Mouse (Mus musculus) naive thymus-derived CD4-positive, alpha-beta T cell, adult 2 months (primary cell): ENCODE results near the gene Mrpl53.

Source experiments
- DNase-seq: peaks from one replicate; pipeline ENCODE4 v3.0.0-alpha.2; 2011; ENCODE audit warnings: low read depth

Gene Mrpl53

DNA sequence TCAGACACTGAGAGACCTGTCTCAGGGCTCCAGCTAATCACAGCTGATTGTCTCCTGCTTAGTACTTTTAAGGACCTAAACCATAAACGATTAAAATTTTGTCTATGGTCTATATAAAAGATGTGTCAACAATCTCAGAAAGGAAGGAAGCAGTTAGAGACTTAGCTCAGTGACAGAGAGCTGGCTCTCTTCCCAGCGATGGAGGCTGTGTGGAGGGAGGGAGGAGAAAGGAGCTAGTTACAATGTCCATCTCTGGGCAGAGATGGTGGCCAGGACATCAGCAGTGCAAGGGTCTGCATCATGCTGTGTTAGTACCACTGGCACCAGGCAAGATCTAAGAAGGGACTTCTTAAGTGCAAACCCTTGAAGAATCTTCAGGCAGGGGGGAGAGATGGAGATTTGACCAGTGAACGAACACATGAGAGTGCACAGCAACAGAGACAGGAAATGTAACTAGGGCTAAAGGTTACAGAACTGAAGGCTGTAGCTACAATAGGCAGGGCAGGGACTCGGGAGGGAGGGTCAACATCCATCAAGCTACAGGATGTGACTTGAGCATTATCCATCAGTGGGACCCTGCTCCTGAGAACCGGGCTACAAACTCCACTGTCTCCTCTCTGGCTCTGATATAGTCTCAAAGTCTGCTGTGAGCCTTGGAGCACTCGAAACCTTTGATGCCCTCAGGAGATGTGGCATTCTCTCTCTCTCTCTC is 16.3 kb upstream of the Mrpl53 start:
- DNase-seq, result no peak

DNA sequence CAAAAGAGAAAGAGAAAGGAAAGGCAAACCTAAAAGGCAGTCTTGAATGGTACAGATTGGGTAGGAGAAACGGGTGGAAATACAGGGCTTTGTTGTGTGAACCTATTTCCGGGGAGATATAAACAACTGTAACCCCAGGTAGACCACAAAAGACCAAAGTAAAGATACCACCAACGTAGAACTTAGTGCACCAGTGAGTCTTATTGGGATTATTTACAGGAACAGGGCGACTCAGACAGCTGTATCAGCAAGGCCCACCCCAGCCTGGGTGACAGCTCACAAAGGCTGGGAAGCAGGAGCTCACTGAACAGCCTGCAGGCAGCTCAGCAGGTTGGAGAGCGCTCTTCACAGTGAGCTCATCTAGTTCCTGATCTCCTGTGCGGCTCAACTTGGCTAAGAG is 12.9 kb upstream of the Mrpl53 start:
- peak; percentile 89 for DNase-seq

DNA sequence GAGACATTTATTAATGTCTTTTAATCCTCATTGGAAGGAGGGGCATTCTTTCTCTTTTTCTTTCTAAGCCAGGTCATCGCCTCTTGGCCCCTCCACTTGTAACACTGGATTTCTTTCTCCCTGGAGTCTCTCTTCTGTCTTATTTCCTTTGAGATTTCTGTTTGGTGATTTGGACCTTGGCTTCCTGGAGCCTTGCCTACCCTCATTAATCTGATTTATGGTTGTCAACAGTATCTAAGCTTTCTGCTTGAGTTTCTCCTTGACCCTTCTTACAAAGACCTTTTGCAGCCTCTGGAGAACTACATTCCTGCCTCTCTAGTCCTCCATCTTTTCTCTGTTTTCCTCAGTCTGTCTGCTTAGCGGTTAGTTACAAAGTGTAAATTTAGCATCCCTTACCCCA is 10.4 kb upstream of the Mrpl53 start:
- no peak for DNase-seq

DNA sequence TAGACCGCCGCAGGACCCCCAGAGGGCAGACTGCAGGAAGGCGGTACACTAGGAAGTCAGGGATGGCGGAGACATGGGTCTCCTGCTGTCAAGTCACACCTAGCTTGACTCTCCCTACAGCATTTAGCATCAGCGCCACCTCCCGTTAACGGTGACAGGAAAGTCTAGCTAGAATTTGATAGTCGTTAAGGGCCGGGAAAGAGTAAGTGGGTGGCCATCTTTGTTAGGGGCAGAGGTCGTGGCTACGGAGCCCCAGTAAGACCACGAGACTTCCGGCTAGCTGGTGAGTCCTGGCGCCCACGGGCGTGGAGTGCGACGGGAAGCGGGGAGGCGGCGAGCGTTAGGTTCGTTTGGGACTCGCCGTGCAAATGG is 7.5 kb upstream of the Mrpl53 start, which contains the start of the genes Ccdc142 and Gm42688:
TSS of gene Ccdc142 (plus strand) at position 286 of the 372 bp plus-strand sequence.
TSS of gene Gm42688 (plus strand) at position 302 of the 372 bp plus-strand sequence.
- DNase-seq, result peak; percentile 94

DNA sequence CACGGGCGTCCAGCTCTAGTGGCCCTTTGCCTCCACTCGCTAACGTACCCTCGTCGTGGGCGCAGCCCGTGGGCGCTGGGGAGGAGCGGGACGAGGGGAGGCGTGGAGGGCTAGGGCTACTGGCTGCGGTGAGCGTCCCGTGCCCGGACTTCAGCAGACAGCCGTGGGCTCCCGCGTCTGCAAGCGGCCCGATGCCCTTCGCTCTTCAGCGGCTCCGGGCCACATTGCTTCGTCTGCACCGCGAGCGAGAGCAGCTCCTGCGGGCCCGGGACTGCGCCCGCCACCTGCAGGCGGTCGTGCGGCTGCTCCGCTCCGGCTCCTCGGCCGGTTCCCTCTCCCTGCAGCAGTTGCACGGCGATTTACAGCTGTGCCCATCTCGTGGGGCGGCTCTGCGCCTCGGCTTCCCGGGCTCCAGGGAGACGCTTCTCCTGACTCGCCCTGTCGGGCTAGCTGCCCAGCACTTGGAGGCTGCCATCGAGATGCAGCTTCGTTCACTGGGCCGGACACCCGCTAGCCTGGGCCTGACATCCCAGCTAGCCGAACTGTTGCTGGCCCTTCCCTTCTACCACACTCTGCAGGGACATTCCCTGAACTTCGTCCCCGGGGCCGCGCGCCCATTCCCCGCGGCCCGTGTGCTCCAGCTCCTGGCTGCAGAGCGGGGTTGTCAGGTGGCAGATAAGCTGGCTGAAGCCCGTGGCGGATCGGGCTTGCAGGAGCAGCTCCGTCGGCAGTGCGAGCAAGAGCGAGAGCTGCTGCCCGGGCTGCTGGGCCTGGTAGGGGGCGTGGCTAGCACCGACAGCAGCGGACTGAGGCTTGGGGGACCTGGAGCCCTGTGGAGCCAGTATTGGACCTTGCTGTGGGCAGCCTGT is 6.9 kb upstream of the Mrpl53 start:
- peak; percentile 85 for DNase-seq

DNA sequence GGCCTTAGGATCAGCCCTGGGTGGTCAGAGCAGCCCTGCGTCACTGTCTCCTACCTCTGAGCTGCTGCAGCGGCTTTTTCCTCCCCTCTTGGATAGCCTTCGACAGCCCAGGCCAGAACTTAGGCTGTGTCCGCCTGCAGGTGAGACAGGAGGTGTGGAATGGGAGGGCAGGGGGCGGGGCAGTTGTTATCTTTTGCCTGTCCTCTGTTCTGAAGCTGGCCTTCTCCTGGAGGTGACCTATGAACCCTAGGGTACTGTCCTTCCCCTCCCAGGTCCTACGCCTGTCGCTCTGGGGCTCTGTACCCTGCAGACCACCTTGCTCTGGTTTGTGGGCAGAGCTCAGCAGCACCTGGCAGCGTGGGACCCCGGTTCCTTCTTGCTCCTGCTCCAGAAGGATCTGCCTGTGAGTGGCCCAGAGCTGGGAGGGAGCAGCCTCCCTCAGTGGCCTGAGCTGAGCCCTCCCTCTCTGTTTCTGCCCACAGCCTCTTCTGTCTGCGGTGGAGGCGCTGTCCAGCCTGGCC is 5.7 kb upstream of the Mrpl53 start:
- DNase-seq, result no peak

DNA sequence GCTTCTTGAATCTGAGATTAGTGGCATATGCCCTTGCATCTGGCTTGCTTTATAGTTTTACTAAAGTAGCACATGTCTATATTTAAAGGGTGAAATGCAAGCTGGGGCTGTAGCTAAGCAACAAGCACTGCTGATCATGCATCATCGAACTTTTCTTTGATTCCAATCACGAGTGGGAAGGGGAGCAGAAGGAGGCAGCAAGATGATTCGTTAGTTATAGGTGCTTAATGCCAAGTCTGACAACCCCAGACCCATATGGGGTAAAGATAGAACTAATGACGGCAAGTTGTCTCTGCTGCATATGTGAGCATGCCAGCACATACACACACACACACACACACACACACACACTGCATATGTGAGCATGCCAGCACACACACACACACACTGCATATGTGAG is 4.7 kb upstream of the Mrpl53 start:
- no peak for DNase-seq

DNA sequence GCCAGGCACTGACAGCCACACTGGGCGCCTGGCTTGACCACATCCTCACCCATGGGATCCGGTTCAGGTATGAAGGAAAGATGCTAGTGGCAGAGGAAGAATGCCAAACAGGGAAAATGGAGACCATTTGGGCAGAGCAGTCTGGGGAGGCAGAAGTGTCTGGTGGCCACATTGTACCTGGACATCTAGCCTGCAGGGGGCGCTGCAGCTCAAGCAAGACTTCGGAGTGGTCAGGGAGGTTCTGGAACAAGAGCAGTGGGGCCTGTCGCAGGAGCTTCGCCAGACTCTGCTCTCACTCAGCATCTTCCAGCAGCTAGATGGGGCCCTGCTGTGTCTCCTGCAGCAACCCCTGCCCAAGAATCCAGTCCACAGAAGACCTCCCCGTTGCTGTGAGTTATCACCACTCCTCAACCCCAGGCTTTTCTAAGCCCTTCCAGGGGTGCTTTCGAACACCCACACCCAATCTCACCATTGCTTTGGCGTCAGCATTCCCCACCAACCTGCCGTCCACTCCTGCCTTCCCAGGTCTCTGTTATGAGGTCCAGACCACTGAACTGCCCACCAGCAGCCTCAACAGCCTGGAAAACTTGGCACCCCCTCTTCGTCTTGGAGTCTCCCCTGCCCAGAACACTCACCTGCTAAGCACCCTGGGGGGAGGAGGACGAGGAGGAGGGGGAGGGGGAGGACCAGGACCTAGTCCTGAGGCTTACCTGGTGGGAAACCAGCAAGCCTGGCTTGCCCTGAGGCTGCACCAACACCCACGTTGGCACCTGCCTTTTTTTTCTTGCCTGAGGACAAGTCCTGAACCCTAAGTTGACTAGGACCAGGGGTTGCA is 1.1 kb upstream of the Mrpl53 start:
- peak; percentile 87 for DNase-seq

DNA sequence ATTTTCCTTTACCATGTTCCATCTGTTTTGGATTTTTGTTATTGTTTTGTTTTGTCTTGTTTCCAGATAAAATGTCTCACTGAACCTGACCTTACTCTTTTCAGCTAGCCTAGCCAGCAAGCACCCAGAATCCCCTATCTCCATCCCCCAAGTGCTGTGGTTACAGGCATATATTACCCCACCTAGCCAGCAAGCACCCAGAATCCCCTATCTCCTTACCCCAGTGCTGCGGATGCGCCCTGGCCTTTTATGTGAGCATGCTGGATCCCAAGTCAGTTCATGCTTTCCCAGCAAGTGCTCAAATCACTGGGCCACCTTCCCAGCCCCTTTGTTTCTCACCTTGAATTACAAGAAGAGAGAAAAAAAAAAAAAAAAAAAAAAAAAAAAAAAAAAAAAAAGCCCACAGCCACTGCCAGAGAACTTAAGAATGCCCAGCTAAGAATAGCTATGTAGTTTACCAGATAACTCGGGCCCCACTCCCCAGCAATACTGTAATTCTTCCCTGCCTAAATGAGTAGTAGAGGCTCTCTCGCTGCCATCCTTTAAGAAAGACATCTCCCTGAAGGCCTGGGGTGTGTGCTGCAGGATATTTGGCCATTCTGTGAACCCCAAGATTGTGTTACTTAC is 2.8 kb downstream of the Mrpl53 start:
- no peak for DNase-seq

DNA sequence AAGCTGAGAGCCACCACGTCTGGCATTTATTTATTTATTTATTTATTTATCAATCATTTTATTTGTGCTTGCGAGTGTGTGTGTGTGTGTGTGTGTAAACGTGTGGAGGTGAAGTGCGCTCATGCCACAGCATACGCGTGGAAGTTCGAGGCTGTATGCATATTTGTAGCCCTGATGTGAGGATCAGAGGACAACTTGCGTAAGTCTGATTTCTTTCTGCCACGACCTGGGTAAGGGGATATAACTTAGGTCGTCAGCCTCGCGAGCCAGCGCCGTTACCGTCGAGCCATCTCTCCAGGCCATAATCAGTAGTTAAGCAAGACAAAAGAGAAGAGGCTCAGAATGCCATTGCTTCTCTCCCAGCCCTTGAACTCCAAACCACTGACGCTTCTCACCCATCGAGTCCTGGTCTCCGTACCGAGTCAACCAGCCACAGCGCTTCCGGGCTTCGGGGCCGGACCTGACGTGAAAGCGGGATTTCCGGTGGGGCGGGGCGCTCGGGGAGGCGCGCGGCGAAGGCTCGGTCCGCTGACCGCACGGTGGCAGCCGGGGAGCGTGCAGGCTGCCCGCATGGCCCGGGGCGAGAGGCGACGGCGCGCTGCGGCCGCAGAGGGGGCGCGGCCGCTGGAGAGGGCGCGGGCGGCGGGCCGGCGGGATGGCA is 6.3 kb downstream of the Mrpl53 start, which contains the start of gene Mogs:
TSS of gene Mogs (plus strand) at position 486 of the 661 bp plus-strand sequence.
- DNase-seq, result peak; percentile 89

DNA sequence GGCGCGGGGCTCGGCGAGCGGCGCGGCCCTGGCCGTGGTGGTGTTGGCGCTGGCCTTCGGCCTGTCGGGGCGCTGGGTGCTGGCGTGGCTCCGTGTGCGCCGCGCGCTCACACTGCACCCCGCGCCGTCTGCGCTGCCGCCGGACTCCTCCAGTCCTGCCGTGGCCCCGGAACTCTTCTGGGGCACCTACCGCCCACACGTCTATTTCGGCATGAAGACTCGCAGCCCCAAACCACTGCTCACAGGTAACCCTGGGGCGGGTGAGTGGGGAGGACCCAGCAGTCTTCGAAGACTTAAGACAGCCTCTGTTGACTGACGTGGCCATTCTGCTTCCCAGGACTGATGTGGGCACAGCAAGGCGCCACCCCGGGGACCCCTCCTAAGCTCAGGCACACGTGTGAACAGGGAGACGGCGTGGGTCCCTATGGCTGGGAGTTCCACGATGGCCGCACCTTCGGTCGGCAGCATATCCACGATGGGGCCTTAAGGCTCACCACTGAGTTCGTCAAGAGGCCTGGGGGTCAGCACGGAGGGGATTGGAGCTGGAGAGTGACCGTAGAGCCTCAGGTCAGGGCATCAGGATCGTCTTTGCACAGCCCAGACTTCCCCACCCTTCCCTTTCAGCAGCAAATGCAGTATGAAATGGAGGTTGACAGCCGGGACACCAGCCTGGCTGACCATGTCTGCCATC is 7.0 kb downstream of the Mrpl53 start:
- DNase-seq, result peak; percentile 65

DNA sequence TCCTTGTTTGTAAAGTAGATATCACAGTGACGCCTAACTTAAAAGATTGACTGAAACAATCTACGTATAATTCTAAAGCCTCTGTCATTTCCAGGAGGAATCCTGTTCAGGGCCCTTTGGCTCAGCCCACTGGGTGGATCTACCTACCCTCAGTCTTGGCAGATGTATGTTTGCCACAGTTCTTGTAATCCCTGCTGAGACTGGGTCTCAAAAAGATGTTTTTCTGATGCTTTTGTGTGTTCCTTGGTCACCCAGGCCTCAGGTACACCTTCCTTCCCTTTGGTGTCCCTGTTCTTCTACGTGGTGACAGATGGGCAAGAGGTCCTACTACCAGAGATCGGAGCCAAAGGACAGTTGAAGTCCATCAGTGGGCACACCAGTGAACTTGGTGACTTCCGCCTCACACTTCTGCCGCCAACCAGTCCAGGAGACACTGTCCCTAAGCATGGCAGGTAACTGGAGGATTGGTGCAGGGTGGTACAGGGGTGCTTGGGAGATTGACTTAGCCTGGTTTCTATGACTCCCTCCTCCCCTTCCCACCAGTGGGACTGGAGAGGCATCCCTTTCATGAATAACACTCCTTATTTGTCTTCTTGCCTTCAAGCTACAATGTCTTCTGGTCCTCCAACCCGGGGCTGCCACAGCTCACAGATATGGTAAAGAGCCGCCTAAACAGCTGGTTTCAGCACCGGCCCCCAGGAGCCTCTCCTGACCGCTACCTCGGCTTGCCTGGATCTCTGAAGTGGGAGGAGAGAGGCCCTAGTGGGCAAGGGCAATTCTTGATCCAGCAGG is 7.7 kb downstream of the Mrpl53 start:
- DNase-seq, result peak; percentile 13

DNA sequence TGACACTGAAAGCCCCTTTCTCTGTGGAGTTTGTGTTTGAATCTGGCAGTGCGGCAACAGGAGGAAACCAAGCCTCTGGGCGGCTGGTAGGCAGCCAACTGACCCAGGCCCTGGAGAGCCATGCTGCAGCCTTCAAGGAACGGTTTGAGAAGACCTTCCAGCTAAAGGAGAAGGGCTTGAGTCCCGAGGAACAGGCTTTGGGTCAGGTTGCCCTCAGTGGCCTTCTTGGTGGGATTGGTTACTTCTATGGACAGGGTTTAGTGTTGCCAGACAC is 8.3 kb downstream of the Mrpl53 start:
- DNase-seq, result peak; percentile 7

DNA sequence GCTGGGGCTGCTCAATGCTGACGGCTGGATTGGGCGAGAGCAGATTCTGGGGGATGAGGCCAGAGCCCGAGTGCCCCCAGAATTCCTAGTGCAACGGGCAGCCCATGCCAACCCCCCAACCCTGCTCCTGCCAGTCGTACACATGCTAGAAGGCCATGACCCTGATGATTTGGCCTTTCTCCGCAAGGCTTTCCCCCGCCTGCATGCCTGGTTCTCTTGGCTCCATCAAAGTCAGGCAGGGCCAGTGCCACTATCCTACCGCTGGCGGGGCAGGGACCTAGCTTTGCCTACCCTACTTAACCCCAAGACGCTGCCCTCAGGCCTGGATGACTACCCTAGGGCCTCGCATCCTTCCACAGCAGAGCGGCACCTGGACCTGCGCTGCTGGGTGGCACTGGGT is 8.8 kb downstream of the Mrpl53 start:
- no peak for DNase-seq

DNA sequence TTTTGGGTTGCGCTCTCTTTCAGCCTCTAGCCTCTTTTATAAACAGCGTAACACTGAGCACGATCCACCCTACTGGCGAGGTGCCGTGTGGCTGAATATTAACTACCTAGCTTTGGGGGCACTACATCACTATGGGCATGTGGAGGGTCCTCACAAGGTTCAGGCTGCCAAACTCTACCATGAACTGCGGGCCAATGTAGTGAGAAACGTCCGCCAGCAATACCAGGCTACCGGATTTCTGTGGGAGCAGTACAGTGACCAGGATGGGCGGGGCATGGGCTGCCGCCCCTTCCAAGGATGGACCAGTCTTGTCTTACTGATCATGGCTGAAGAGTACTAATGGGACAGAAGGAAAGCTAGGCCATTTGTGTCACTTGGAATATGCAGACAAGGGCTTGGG is 9.5 kb downstream of the Mrpl53 start:
- DNase-seq, result no peak

DNA sequence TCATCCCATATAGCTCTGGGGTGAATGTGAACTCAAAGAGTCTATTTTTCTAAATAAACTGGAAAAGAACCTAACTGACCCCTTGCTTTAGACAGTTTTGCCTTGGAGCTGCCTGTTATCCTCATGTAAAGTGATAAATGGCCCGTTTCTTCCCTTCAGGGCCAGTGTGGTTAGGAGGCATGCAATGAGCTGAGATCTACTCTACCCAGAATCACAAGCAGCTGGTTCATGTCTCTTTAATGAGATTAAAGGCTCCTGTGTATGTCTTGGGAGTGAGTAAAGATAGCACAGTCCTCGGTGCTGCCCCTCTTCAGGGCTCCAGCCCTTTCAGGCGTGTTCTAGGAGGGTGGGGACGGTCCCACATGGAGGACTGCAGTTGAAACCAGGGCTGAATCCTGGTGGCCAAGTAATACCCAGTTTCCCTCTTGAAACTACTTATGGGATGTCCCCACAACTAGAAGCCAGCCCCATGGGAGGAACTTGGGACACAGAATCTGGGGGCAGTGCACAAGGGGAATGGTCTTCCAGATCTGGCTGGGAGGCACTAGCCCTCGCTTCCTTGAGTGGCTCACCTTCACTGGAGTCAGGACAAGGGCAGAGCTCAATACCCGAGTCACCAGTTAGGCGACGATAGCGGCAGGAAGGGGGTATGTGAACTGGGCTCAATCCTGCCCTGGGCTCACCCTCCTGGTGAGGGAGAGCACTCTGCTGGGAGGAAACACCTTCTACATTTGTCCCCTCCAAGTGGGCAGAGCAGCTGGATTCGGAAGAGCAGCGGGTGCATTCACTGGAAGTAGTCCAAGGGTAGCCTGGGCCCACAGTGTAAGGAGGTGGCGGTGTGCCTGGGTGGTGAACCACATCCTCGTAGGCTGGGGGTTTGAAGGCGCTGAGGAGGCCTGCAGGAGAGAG is 10.2 kb downstream of the Mrpl53 start:
- peak; percentile 47 for DNase-seq

DNA sequence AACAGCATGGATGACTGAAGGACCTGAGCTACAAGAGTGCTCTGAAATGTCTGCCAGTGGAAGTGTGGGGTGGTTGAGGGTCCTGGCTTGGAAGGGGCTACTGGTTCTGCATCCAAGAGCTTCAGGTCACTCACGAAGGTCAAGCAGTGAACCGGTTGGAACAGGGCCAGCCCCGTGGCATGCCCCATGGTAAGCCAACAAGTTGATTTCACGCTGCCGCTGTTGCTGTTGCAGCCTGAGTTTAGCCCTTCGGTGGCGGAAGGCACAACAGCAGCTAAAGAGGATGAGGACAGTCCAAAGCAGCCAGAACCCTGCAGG is 10.9 kb downstream of the Mrpl53 start:
- DNase-seq, result no peak

DNA sequence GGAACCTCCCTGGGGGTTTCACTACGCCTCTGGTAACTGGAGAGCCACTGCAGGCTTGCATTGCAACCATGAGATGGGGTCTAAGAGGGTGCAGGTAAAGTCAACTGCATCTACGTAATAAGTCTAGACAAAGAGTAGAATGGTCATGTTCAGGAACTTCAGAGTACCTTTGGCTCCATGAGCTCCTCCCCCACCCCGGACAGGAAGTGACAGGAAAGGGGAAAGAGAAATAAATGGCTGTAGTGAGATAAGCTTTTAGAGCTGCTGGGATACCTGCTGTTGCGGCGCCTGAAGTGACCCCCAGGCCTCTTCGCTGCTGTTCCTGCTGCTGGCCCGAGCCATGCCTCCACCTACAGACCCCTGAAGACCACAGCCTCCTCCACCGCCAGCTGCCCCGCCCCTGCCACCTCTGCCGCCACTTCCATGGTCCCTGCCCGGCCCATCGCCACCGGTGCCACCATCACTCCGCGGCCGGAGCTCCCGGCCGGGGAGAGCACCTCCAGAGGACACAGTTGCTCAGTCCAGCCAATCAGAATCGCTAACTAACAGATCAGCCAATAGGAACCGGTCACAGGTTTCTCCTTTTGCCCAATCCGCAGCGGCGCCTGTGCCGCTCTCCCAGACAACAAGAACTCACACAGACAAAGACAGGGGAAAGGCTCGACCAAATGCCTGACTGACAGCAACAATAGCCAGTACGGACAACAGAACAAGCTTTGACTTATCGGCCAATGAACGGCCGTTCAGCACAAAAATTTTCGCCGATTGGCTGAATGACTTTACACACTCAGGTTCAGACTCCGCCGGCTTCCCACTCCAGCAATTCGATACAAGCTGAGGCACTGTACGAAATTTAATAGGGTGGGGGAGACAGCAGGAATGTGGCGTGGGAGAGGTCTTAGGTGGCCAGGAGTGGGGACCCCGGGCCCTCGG is 12.4 kb downstream of the Mrpl53 start, which contains the start of gene Wbp1:
TSS of gene Wbp1 (minus strand) at position 630 of the 933 bp plus-strand sequence.
- peak; percentile 97 for DNase-seq
